Mouse (Mus musculus) liver, adult (tissue): ENCODE results near the gene Agpat1.

Experiments
- GATA4 ChIP-seq: IDR thresholded peaks from 2 replicates; pipeline ENCODE4 v1.6.1; 2014; ENCODE audit warnings: mild to moderate bottlenecking, low read length; ENCODE audit not compliant: insufficient replicate concordance

Agpat1 gene

DNA sequence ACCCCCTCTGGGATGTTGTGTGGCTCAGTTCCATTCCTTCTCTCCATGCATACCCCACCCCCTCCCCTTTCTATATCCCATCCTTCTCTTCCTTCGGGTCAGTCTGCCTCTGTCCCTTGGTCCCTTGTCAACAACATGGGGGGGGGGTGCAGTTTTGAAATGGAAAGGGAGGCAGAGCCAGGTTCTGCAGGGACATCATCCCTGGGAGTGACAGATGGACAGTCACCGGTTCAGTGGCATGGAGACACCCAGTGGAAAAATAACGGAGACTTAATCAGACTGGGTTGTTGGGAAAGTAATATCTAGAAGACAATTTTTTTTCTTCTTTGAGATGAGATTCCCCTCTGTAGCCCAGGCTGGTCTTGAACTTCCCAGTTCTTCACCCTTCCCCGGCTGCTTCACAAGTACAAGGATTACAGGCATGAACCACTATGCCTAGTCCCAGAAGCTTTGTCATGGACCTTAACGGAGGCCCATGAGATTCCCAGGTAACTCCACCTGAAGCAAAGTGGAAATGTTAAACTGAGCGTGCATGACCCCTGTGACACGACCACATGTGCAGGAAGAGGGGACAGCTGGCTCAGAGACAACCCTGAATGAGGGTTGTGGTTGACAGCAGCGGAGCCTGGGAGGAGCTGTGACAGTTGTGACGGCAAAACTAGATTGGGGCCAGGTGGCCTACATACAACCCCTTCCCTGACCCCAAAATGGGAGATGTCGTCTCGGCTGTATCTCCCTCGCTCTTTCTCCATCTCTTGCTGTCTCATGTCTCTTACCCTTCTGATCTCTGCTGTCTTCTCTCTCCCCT lies 25.9 kb downstream of the Agpat1 start:
- TF ChIP-seq GATA4: no peak

DNA sequence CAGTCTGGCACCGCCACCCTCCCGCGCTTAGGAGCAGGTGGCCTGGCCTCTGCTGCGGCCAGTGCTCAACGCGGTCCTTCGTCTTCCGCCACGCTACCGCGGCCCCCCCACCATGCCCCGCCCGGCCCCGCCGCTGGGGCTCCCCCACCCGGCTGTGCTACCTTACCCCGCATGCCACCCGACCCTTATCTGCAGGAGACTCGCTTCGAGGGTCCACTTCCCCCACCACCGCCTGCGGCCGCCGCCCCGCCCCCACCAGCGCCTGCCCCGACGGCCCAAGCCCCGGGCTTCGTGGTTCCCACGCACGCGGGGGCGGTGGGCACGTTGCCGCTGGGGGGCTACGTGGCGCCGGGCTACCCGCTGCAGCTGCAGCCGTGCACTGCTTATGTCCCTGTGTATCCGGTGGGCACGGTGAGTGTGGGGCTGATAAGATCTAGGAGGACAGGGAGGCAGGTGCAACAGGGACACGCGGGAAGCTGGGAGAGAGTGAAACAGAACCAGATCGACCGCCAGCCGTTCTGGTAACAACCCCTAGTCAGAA lies 26.8 kb downstream of the Agpat1 start:
- TF ChIP-seq GATA4: no peak

DNA sequence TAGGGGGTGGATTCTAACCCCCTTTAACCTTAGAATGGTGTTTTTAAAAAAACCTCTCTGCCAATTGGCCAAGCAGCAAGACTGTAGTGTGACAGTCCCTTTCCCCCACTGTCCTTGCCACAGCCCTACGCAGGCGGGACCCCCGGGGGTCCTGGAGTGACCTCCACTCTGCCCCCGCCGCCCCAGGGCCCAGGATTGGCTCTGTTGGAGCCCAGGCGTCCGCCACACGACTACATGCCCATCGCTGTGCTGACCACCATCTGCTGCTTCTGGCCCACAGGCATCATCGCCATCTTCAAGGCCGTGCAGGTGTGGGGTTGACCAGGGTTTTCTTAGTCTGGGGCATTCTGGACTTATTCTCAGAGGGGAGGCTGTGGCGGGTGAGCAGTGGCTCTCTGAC lies 27.6 kb downstream of the Agpat1 start:
- no peak for TF ChIP-seq GATA4

DNA sequence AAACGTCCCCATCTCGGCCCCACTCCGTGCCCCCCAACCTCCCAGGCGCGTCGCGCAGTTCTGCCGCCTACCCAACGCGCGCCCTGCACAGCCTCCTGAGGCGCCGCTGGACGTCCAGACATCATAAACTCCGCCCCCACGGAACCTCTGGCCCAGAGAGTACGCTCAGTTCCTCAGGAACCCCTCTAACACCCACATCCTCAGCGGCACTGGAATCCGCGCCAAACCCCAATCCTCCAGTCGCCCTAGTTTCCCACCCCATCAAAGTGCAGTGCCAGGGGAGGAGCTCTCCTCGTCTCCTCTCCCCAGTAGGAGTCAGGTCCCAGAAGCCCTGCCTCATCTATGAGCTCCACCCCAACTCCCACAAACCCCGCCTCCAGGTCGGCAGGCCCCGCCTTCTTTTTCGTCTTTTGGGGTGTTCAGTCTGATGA lies 28.2 kb downstream of the Agpat1 start:
- no peak; the same call in 1 of the 2 replicates for TF ChIP-seq GATA4

DNA sequence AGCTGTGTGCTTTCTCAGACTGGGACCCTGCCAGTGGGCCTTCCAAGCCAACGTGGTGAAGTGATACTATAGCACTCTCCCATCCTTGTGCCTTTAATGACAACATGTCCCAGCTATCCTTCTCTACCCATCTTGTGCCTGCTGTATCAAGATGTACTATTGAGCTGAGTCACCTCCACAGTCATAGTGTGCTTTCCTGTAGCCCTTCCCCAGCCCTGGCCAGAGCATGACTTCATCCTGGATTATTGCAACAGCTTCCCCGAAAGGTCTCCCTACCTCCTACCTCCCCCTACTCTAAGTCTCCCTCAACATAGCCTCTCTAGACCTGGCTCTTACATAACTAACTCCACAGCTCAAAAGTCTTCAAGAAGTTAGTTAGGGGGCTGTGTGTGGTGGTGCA lies 31.6 kb downstream of the Agpat1 start:
- TF ChIP-seq GATA4: no peak

DNA sequence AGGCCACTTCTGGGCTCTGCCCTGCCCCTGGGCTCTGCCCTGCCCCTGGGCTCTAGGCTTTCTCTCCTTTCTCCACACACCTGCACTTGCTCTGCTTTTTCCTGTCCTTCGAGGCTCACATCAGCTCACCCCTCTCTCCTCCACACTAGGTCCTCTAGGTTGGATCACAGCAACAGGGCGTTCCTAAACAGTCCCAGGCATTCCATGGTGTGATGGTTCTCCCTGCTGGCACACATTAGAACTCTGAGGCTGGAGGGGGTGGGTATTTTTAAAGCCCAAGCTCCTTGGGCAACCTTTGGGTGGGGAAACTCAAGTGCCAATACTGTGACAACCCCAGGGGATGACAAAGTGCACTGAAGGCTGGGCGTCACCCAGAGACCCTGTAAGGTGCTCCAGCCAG lies 33.4 kb downstream of the Agpat1 start:
- TF ChIP-seq GATA4: no peak

DNA sequence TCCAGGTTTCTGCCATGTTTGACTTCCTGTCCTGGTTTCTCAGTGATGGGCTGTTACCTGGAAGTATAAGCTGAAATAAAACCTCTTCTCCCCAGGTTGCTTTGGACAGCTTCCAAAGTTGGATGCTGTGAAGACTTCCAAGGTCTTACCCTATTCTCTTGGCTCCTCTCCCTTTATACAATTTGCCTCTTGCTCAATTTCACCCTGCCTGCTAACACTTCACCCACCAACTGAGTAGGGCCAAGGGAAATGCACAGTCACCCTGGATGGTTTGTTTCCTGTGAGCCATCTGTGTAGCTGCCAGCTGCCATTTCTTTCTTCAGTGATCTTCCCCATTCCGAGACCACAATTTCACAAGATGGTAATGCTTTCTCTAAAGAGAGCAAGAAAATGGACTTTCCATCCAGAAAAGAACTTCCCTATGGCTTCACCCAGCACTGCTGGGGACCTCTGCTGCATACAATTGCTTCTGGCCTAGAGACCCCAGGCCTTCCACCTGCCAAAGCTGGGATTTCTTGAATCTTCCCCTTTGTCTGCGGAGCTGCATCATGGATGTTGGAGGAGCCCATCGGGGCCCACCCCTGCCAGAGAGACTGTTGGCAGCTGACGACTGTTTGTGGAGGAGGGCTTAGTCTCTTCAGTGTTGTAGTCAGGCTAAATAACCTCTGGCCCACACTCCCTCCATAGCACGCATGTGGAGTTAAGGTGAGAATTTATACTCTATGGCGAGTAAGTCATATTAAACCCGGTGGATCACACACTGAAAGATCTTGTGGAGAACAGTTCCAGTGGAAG lies 35.6 kb downstream of the Agpat1 start:
- no peak for TF ChIP-seq GATA4

DNA sequence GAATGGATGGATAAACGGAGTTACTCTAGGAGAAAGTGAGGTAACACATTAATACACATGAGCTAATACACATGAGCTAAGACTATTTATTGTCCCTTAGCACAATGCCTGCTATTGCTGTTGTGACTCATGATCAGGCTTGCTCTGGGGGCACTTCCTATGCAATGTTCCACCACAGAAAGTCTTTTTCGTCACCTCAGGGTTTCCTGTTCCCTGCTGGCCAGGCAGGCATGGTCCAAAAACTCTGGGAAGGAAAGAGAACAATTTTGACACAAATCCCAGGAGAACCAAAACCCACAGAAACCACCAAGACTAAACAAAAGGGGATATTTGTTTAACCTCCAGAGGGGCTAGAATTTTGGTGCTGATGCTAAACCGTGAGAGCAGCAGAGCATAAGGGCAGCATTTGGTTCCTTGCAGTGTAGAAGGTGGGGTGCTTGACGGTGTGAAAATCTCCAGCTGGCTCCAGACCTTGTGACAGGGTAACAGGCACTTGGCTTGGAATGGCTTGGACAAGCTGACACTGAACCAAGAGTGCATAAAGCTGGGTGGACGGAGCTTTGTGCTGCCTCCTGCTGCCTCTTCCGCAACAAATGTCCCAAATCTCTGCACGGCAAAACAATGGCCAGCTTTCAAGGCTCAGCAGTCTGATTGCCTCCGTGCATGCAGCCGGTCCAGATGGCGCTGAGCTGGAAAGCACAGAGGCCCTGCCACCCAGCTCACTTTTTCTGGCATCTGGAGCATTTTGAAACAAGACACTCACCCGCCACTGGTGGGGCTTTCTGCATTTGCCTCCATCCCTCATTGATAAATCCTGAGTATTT lies 36.9 kb downstream of the Agpat1 start:
- no peak for TF ChIP-seq GATA4

DNA sequence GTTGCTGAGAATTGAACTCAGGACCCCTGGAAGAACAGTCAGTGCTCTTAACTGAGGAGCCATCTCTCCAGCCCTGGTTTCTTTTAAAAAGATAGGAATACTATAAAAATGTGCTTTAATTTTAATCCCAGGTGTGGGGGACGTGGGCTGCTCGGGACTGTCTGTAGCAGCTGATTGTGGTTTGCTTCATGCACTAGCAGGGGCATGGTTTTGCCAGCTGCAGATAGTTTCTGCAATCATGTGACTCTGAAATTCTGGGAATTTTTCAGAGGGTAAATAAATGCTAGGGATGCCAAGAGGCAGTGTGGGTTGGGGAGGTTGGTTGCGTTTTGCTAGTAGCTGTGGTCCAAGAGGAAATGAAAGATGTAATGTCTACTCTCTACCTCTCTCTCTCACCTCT lies 37.9 kb downstream of the Agpat1 start:
- no peak for TF ChIP-seq GATA4

DNA sequence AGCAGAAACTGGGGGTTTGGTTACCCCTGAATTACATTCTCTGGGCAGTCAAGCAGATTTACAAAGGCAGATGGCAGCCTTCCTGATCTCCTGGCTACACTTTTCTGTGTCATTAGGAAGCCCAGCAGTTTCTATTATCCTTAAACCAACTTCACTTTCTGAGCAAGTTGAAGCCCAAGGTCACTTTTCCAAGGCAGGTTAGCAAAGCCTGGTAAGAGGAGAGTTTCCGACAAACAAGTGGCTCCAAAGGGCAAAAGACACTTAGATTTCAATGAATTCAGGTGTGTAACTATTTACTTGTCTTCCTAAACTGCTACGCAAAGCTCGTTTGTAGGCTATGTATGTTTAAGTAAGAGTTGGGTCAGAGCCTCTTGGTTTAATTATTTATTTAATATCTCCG lies 39.3 kb downstream of the Agpat1 start:
- no peak for TF ChIP-seq GATA4

DNA sequence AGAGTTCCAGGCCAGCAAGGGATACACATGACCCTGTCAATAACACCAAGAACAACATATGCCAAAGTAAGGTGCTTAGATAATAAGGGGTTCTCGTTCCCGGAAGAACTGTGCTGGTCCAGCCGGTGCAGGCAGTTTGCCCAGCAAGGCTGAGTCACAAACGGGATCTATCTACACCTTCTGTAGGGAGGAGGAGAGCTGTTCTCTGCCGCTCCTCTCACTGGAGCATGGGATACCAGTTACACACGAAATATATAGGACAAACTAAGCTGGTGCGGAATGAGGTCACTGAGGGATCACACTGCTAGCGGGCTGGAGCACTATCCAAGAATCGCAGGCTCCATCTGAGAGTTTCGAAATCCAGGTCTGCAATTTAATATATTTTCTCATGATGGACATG lies 39.9 kb downstream of the Agpat1 start:
- TF ChIP-seq GATA4: no peak

DNA sequence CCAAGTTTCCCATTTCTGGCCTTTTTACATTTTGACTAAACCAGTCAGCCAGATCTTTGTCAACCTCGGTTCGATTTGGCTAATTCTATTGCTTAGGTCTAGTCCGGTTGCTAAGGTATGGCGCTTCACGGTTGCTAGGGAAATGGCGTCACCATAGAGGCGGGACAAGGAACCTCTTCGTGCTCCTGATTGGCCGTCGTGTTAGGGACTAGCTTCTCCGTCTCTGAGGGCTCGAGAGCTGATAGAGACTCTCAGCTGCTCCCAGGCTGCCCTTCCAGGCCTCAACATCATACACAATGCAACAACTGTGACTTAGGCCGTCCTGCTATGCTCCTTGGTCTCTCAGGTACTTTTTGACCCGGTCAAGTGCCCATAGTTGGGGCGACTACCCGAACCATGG lies 40.5 kb downstream of the Agpat1 start, which contains the start of gene Fkbpl:
Gene Fkbpl, plus strand, starts transcription at position 157 of the 400 bp plus-strand sequence.
- no peak for TF ChIP-seq GATA4

DNA sequence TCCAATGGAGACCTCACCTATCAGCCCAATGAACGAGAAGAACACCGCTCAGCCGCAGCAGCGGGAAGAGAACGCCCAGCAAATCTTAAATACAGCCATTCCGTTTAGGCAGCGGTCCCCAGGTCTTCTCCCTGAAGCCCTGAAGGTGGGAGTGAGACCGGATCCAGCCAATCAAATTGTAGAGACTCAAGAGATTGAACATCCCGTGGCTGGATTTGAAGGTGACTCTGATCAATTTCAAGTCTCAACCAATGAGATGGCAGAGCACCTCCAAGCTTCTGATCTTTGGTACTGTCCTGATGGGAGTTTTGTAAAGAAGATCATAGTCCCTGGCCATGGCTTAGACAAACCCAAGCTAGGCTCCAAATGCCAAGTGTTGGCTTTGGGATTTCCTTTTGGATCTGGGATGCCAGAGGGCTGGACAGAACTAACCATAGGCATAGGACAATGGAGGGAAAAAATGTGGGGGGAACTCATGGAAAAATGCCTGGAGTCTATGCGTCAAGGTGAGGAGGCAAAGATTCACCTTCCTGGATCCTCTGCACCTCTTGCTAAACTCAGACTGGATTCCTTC lies 41.3 kb downstream of the Agpat1 start:
- TF ChIP-seq GATA4: no peak

DNA sequence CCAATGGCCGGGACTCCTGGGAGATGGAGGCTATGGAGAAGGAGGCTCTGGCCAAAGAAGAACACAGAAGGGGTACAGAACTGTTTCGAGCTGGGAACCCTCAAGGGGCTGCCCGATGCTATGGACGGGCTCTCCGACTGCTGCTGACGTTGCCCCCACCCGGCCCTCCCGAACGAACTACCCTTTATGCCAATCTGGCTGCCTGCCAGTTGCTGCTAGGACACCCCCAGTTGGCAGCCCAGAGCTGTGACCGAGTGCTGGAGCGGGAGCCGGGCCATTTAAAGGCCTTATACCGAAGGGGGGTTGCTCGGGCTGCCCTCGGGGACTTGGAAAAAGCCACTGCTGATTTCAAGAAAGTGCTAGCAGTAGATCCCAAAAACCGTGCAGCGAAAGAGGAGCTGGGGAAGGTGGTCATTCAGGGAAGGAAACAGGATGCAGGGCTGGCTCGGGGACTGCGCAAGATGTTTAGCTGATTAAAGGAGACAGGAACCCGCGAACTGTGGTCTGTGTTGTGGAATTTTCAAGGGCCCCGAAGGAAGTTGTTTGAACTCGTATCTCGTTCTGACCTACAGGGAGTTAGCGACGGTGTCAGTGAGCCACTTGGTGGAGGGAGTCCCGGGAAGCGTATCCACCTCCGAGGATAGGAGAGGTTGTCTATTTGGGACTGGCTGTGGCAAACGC lies 41.9 kb downstream of the Agpat1 start:
- TF ChIP-seq GATA4: no peak
